Mouse (Mus musculus): ENCODE results near the gene Pcdh19. TPM values are rescaled to one million over a fixed set of nuclear protein-coding genes. Genes with fewer than 3 reads are reported as not detected.

Gene Pcdh19
- polyA plus RNA-seq, 1 experiment from 2014 or later: 3.0 TPM

DNA sequence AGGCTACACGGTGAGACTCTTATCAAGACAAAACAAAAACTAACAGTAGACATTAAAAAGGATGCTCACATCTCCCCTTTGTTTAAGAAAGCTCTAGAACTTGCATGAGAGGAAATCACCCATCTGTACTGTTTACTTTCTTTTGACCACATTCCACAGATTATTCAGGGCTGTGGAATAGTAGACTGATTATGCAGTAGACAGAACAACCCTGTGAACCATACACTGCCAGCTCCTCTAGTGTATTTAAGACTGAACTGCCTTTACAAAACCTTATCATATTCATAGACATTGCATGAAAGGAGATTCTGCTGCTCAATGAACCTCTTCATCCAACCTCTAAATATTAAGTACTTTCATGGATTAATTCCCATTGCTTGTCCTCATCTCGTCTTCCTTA is 87.6 kb downstream of the Pcdh19 start:
- Histone ChIP-seq H3K9ac (ENCODE audit: low read length) (no peak overlapping the region), H3K27ac (ENCODE audit: low read depth) (no peak overlapping the region), H3K4me2 (ENCODE audit: low read length) (no peak overlapping the region), H3K36me3 (ENCODE audit: control insufficient read depth, insufficient read depth, low read length) (no peaks in the 10 kb centered on the region), H3K27me3 (replicated peaks; ENCODE audit: control insufficient read depth, insufficient read depth, low read length) (no peaks in the 10 kb centered on the region), H3K4me1 (replicated peaks; ENCODE audit: control insufficient read depth, insufficient read depth, low read length) (no peaks in the 10 kb centered on the region), H3K9me3 (ENCODE audit: control insufficient read depth, low read length) (no peaks in the 10 kb centered on the region), H3K4me3 (ENCODE audit: low read depth, low read length) (no peak overlapping the region)
- ATAC-seq (replicated peaks; ENCODE audit: low FRiP score, low TSS enrichment, low read depth) (no peak), DNase-seq (ENCODE audit: low spot score) (no peak)
- 69% methylated on average over 2 of the region's 2 CpGs for WGBS

GRCm38 (mm10) chrX:133575601-133576382 is 113.0 kb downstream of the Pcdh19 start:
- Histone ChIP-seq H3K27ac (ENCODE audit: low read depth) (no peak overlapping the region), H3K4me3 (ENCODE audit: low read depth, low read length) (no peak overlapping the region), H3K36me3 (ENCODE audit: control insufficient read depth, insufficient read depth, low read length) (no peaks in the 10 kb centered on the region), H3K27me3 (replicated peaks; ENCODE audit: control insufficient read depth, insufficient read depth, low read length) (no peaks in the 10 kb centered on the region), H3K9ac (ENCODE audit: low read length) (no peak overlapping the region), H3K4me1 (replicated peaks; ENCODE audit: control insufficient read depth, insufficient read depth, low read length) (no peaks in the 10 kb centered on the region), H3K4me2 (ENCODE audit: low read length) (no peak overlapping the region), H3K9me3 (ENCODE audit: control insufficient read depth, low read length) (no peaks in the 10 kb centered on the region)
- DNase-seq (ENCODE audit: low spot score) (no peak), ATAC-seq (replicated peaks; ENCODE audit: low FRiP score, low TSS enrichment, low read depth) (no peak)
- WGBS: 84% methylated on average over 4 of the region's 4 CpGs

- DNase-seq (ENCODE audit: low spot score) (no peak), ATAC-seq (replicated peaks; ENCODE audit: low FRiP score, low TSS enrichment, low read depth) (no peak)
These were observed 123.4 kb downstream of the Pcdh19 start for GRCm38 (mm10) chrX:133565355-133565754.

More at GRCm38 (mm10) chrX:133565355-133565754, 123.4 kb downstream of the Pcdh19 start:
- no peak overlapping the region for H3K27ac ChIP-seq (ENCODE audit: low read depth)
- H3K4me3 ChIP-seq (ENCODE audit: low read depth, low read length): no peak overlapping the region
- H3K36me3 ChIP-seq (ENCODE audit: control insufficient read depth, insufficient read depth, low read length): no peaks in the 10 kb centered on the region
- no peaks in the 10 kb centered on the region for H3K27me3 ChIP-seq (replicated peaks; ENCODE audit: control insufficient read depth, insufficient read depth, low read length)
- H3K9ac ChIP-seq (ENCODE audit: low read length): no peak overlapping the region
- no peak overlapping the region for H3K4me2 ChIP-seq (ENCODE audit: low read length)
- H3K4me1 ChIP-seq (replicated peaks; ENCODE audit: control insufficient read depth, insufficient read depth, low read length): no peaks in the 10 kb centered on the region
- no peaks in the 10 kb centered on the region for H3K9me3 ChIP-seq (ENCODE audit: control insufficient read depth, low read length)
- 78% methylated on average over 2 of the region's 2 CpGs for WGBS

Other genes starting within 250 kb of the Pcdh19 start
- gene Tnmd, start 162.0 kb upstream of the Pcdh19 start, polyA plus RNA-seq (2014; fragmentation: Nextera tagmentation; extraction: Ambion mirVana): 2.5 and 2.6 TPM in 2 replicates
- 127 and 144 TPM in 2 replicates for gene Tspan6, start 209.4 kb upstream of the Pcdh19 start, polyA plus RNA-seq (2014; fragmentation: Nextera tagmentation; extraction: Ambion mirVana)
- gene Srpx2, start 219.4 kb upstream of the Pcdh19 start, polyA plus RNA-seq (2014; fragmentation: Nextera tagmentation; extraction: Ambion mirVana): 10.2 and 10.9 TPM in 2 replicates